Mouse (Mus musculus): Measurements from ENCODE around the gene Asb2. TPM values are rescaled to one million over a fixed set of nuclear protein-coding genes. Genes with fewer than 3 reads are reported as not detected.

Asb2 gene
- polyA plus RNA-seq, 1 experiment from 2014 or later, result 0.56 TPM

GRCm38 (mm10) chr12:103331491-103331890 is 24.3 kb downstream of the Asb2 start:
- Histone ChIP-seq H3K4me2 (no peak overlapping the region), H3K9me3 (no peaks in the 10 kb centered on the region), H3K27me3 (no peaks in the 10 kb centered on the region), H3K4me3 (replicated peaks) (no peak overlapping the region), H3K27ac (no peak overlapping the region), H3K36me3 (replicated peaks) (no peaks in the 10 kb centered on the region), H3K4me1 (peaks cover 11% of the 10 kb centered on the region), H3K9ac (no peak overlapping the region)
- WGBS, result 76% methylated on average over 4 of the region's 4 CpGs
- ATAC-seq (ENCODE audit: low FRiP score), result no peak

GRCm38 (mm10) chr12:103328448-103329191 is 27.2 kb downstream of the Asb2 start:
- Histone ChIP-seq H3K9me3 (no peaks in the 10 kb centered on the region), H3K27me3 (peaks cover 20% of the 10 kb centered on the region), H3K9ac (no peak overlapping the region), H3K27ac (no peak overlapping the region), H3K4me3 (replicated peaks) (no peak overlapping the region), H3K4me1 (peaks cover 17% of the 10 kb centered on the region), H3K36me3 (replicated peaks) (no peaks in the 10 kb centered on the region), H3K4me2 (no peak overlapping the region)
- ATAC-seq (ENCODE audit: low FRiP score), result no peak
- 68% methylated on average over 7 of the region's 7 CpGs for WGBS

DNA sequence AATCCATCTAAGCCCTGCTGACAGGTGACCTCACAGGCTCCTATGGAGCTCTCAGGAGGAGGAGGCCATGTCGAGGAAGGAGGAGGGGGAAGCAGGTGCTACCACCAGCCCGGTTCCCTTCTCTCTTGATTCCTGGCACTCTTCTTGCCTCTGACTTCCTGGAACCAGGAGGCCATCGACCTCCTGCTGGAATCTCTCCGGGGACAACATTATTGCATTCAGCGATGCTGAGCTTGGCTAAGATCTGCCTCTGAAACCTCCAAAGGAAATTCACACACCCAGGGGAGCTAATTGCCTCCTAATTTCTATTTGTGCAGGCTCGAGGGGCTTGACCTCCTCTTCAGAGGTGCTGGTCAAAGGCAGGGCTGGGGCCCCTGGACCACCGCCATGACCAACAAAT is 28.7 kb downstream of the Asb2 start:
- no peak for ATAC-seq (ENCODE audit: low FRiP score)
- Histone ChIP-seq H3K9me3 (no peaks in the 10 kb centered on the region), H3K4me1 (peaks cover 17% of the 10 kb centered on the region), H3K9ac (no peak overlapping the region), H3K27me3 (peaks cover 25% of the 10 kb centered on the region), H3K27ac (no peak overlapping the region), H3K36me3 (replicated peaks) (no peaks in the 10 kb centered on the region), H3K4me3 (replicated peaks) (no peak overlapping the region), H3K4me2 (no peak overlapping the region)
- WGBS, result 33% methylated on average over 7 of the region's 7 CpGs

DNA sequence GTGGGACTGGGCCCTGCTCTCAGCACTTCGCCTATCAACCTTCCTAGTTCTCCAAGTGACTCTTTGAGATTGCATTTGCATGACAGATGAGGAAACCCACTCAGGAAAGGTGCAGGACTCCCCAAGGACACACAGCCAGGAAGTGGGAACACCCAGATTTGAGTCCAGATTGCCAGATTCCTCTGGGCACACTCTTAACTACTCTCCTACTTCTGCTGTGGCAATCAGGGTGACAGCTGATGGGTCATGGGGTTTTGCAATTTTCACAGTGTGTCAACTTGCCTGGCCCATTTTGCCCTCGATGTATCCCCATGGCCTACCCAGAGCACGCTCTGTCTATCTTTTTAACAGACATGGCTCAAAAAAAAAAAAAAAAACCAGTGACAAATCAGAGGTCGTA is 29.2 kb downstream of the Asb2 start:
- H3K9me3 ChIP-seq, result no peaks in the 10 kb centered on the region
- H3K27me3 ChIP-seq, result peaks cover 25% of the 10 kb centered on the region
- ATAC-seq (ENCODE audit: low FRiP score), result no peak
- no peaks in the 10 kb centered on the region for H3K36me3 ChIP-seq (replicated peaks)
- 79% methylated on average over 4 of the region's 4 CpGs for whole genome bisulfite sequencing
- no peak overlapping the region for H3K4me3 ChIP-seq (replicated peaks)
- peaks cover 17% of the 10 kb centered on the region for H3K4me1 ChIP-seq
- H3K27ac ChIP-seq, result no peak overlapping the region
- no peak overlapping the region for H3K4me2 ChIP-seq
- H3K9ac ChIP-seq, result no peak overlapping the region

GRCm38 (mm10) chr12:103325156-103325857 is 30.5 kb downstream of the Asb2 start:
- Histone ChIP-seq H3K9ac (peak overlapping the region; percentile 36; the same call in 1 of the 2 replicates), H3K4me1 (peaks cover 17% of the 10 kb centered on the region), H3K4me3 (replicated peaks) (peak overlapping the region; percentile 40), H3K27me3 (peaks cover 25% of the 10 kb centered on the region), H3K27ac (no peak overlapping the region), H3K9me3 (no peaks in the 10 kb centered on the region), H3K36me3 (replicated peaks) (no peaks in the 10 kb centered on the region), H3K4me2 (peak overlapping the region; percentile 58)
- peak; percentile 96 for ATAC-seq (ENCODE audit: low FRiP score)
- WGBS, result 9% methylated on average over 60 of the region's 60 CpGs

GRCm38 (mm10) chr12:103322801-103323200 is 33.0 kb downstream of the Asb2 start:
- Histone ChIP-seq H3K4me1 (peaks cover 11% of the 10 kb centered on the region), H3K9ac (no peak overlapping the region), H3K4me3 (replicated peaks) (no peak overlapping the region), H3K4me2 (no peak overlapping the region), H3K27me3 (peaks cover 25% of the 10 kb centered on the region), H3K9me3 (no peaks in the 10 kb centered on the region), H3K27ac (no peak overlapping the region), H3K36me3 (replicated peaks) (no peaks in the 10 kb centered on the region)
- ATAC-seq (ENCODE audit: low FRiP score), result no peak
- 47% methylated on average over 3 of the region's 3 CpGs for WGBS

GRCm38 (mm10) chr12:103315831-103316545 is 39.8 kb downstream of the Asb2 start:
- Histone ChIP-seq H3K4me2 (peak overlapping the region; percentile 81), H3K27ac (peak overlapping the region; percentile 95), H3K4me3 (replicated peaks) (peak overlapping the region; percentile 46), H3K9ac (peak overlapping the region; percentile 22), H3K4me1 (peaks cover 60% of the 10 kb centered on the region), H3K36me3 (replicated peaks) (no peaks in the 10 kb centered on the region), H3K9me3 (no peaks in the 10 kb centered on the region), H3K27me3 (peaks cover 45% of the 10 kb centered on the region)
- ATAC-seq (ENCODE audit: low FRiP score), result no peak
- 29% methylated on average over 20 of the region's 20 CpGs for WGBS

- peak; percentile 83 for ATAC-seq (ENCODE audit: low FRiP score)
- peak overlapping the region; percentile 95 for H3K27ac ChIP-seq
- peaks cover 48% of the 10 kb centered on the region for H3K27me3 ChIP-seq
- H3K4me3 ChIP-seq (replicated peaks), result peak overlapping the region; percentile 46
- no peaks in the 10 kb centered on the region for H3K36me3 ChIP-seq (replicated peaks)
- WGBS, result 2% methylated on average over 25 of the region's 25 CpGs
- peak overlapping the region; percentile 65 for H3K9ac ChIP-seq
- H3K4me1 ChIP-seq, result peaks cover 60% of the 10 kb centered on the region
- H3K9me3 ChIP-seq, result 0 out of 2 replicates have a peak, but pooled peaks cover 4% of the 10 kb centered on the region
- peak overlapping the region; percentile 81 for H3K4me2 ChIP-seq
Measured at GRCm38 (mm10) chr12:103314640-103315361, 41.0 kb downstream of the Asb2 start.

DNA sequence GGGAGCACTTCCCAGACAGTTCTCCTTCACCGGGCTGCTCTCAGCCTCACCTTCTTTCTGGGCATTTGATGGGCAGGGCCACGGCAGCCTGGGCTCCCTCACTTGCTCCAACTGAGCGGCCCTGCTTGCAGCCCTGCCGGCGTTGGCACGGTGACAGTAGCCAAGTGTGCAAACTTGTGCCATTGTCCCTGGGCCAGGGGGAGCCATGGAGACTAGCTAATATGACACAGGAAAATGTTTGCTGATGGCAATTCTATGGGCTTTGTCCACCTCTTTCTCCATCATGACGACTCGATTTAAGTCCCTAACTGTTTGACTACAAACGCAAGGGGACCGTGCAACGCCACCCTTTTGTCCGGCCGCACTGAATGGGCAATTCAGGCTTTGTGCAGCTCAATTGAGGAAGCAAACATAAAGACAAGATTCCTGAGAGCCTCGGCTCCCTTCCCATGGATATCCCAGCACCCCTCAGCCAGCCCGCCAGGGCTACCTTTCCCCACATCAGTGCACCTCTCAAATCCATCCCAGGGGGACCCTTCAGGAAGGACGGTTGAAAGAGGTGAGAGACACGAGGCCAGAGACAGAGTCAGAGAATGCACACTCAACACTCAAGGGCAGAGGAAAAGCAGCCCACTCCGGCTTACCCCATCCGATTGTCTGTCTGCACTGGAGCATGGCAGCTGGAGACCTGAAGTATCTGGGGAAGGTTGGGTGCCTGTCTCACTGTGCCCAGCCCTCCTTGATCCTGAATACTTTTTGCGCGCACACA is 41.7 kb downstream of the Asb2 start:
- H3K9me3 ChIP-seq, result 0 out of 2 replicates have a peak, but pooled peaks cover 4% of the 10 kb centered on the region
- ATAC-seq (ENCODE audit: low FRiP score), result peak; percentile 67
- H3K4me3 ChIP-seq (replicated peaks), result peak overlapping the region; percentile 46
- peaks cover 60% of the 10 kb centered on the region for H3K4me1 ChIP-seq
- H3K27me3 ChIP-seq, result peaks cover 48% of the 10 kb centered on the region
- 6% methylated on average over 21 of the region's 21 CpGs for WGBS
- peak overlapping the region; percentile 95 for H3K27ac ChIP-seq
- no peaks in the 10 kb centered on the region for H3K36me3 ChIP-seq (replicated peaks)
- peak overlapping the region; percentile 81 for H3K4me2 ChIP-seq
- peak overlapping the region; percentile 65 for H3K9ac ChIP-seq

DNA sequence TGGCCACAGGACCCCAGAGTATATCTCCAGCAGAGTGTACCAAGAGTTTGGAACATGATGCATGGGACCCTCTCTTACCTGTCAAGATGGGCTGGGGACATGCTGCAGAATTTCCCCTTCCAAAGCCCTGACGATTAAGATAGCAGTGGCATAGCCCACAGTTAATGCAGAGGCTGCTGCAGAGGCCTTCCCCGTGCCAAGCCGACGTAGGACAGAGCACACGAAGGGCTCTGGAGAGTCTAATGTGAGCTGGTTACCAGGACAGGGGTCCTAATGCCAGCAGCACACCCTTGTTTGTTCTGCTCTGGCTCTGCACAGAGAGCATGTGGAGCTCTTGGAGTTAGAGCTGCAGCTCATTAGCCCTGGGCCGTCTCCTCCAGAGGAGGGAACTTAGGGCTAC is 42.5 kb downstream of the Asb2 start:
- Histone ChIP-seq H3K27ac (peak overlapping the region; percentile 95), H3K4me3 (replicated peaks) (peak overlapping the region; percentile 46), H3K9me3 (0 out of 2 replicates have a peak, but pooled peaks cover 4% of the 10 kb centered on the region), H3K27me3 (peaks cover 48% of the 10 kb centered on the region), H3K9ac (0 out of 2 replicates have a peak overlapping the region, but pooled peaks have one; percentile 65), H3K4me1 (peaks cover 60% of the 10 kb centered on the region), H3K36me3 (replicated peaks) (no peaks in the 10 kb centered on the region), H3K4me2 (peak overlapping the region; percentile 81)
- 56% methylated on average over 6 of the region's 6 CpGs for WGBS
- peak; percentile 9; the same call in 1 of the 2 replicates for ATAC-seq (ENCODE audit: low FRiP score)

DNA sequence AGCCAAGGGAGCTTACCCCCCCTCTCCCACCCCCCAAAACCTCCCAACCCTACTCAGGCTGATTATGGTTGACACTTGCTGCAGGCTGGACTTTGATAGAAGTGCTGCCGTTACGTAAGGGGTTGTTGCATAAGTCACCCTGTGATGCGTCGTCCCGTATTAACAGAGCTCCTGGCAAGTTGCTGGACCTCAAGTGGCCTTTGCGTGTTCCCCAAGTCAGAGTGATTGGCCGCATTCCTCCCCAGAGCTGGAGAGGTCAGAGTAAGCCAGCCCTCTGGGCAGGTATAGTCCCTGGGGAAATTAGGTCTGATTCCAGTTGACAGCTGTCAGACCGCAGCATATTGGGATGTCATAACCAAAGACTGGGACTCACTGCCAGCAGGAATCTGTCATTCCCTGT is 43.9 kb downstream of the Asb2 start:
- H3K9me3 ChIP-seq, result 0 out of 2 replicates have a peak, but pooled peaks cover 4% of the 10 kb centered on the region
- H3K27me3 ChIP-seq, result peaks cover 51% of the 10 kb centered on the region
- H3K4me1 ChIP-seq, result peaks cover 53% of the 10 kb centered on the region
- no peak overlapping the region for H3K4me3 ChIP-seq (replicated peaks)
- H3K27ac ChIP-seq, result no peak overlapping the region
- 86% methylated on average over 8 of the region's 8 CpGs for WGBS
- H3K4me2 ChIP-seq, result no peak overlapping the region
- no peaks in the 10 kb centered on the region for H3K36me3 ChIP-seq (replicated peaks)
- no peak for ATAC-seq (ENCODE audit: low FRiP score)
- no peak overlapping the region for H3K9ac ChIP-seq

All from forebrain, embryonic 12.5 days (tissue).